Mouse (Mus musculus): Measurements from ENCODE around the gene Cacna1d. TPM values are rescaled to one million over a fixed set of nuclear protein-coding genes. Genes with fewer than 3 reads are reported as not detected.

Cacna1d gene
- polyA plus RNA-seq, 1 experiment from 2014 or later = 4.5 TPM

- peaks cover 6% of the 10 kb centered on the region for H3K27me3 ChIP-seq
- 61% methylated on average over 7 of the region's 7 CpGs for WGBS
- H3K27ac ChIP-seq = no peak overlapping the region
- no peak overlapping the region for H3K9ac ChIP-seq
- peaks cover 6% of the 10 kb centered on the region; the same call in 1 of the 2 replicates for H3K4me1 ChIP-seq
- H3K4me3 ChIP-seq = no peak overlapping the region
- ATAC-seq (ENCODE audit: low FRiP score) = no peak
- no peaks in the 10 kb centered on the region for H3K36me3 ChIP-seq
- no peak overlapping the region for H3K4me2 ChIP-seq (replicated peaks)
- H3K9me3 ChIP-seq (replicated peaks) = no peaks in the 10 kb centered on the region
Measured at GRCm38 (mm10) chr14:30457436-30457835, 33.8 kb downstream of the Cacna1d start.

DNA sequence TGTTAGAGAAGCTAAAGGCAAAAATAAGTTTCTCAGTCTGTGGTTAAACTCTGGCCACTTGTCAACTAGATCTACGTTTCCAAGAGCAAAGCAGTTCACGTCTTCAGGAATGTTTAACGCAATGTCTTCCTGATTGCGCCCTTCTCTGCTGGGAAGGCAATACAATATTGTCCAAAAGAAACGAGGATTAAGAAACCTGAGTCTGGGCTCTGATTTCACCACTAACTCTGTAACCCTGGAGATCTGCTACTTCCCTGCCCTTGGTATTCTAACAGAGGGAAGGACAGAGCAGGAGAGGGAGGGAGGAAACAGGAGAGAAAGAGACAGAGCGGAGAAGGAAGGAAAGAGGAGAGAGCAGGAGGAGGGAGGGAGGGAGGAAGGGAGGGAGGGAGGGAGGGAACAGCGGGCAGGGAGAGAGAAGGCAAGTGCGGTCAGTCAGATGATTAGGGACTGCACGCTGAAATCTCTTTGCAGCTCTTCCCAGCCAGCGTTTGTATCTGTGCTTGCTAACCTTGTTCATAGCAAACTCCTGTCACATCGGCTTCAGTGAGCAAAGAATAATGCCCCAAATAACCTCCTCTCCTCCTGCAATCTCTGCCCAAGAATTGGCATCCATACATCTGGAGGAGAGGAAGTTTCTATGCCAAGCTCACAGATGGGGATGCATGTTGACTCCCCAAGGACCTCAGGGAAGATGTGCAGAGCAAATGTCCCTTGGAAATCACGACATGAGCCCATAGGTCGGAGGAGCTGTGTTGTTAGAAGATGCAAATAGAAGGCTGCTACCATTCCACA lies 35.3 kb downstream of the Cacna1d start:
- Histone ChIP-seq H3K9ac (no peak overlapping the region), H3K4me2 (replicated peaks) (peak overlapping the region; percentile 21; the same call in 1 of the 2 replicates), H3K4me3 (no peak overlapping the region), H3K27ac (no peak overlapping the region), H3K9me3 (replicated peaks) (no peaks in the 10 kb centered on the region), H3K36me3 (no peaks in the 10 kb centered on the region), H3K4me1 (peaks cover 6% of the 10 kb centered on the region; the same call in 1 of the 2 replicates), H3K27me3 (peaks cover 6% of the 10 kb centered on the region)
- 31% methylated on average over 12 of the region's 13 CpGs for WGBS
- ATAC-seq (ENCODE audit: low FRiP score) = no peak

- H3K9ac ChIP-seq = no peak overlapping the region
- no peak overlapping the region for H3K4me2 ChIP-seq (replicated peaks)
- 92% methylated on average over 3 of the region's 3 CpGs for WGBS
- ATAC-seq (ENCODE audit: low FRiP score) = no peak
- 0 out of 2 replicates have a peak, but pooled peaks cover 6% of the 10 kb centered on the region for H3K9me3 ChIP-seq (replicated peaks)
- no peaks in the 10 kb centered on the region for H3K4me1 ChIP-seq
- H3K4me3 ChIP-seq = no peak overlapping the region
- H3K27me3 ChIP-seq = no peaks in the 10 kb centered on the region
- H3K27ac ChIP-seq = no peak overlapping the region
- H3K36me3 ChIP-seq = no peaks in the 10 kb centered on the region
Measured at GRCm38 (mm10) chr14:30439915-30440314, 51.3 kb downstream of the Cacna1d start.

GRCm38 (mm10) chr14:30435316-30435715 lies 55.9 kb downstream of the Cacna1d start:
- no peak overlapping the region for H3K4me3 ChIP-seq
- no peak overlapping the region for H3K27ac ChIP-seq
- H3K4me1 ChIP-seq = no peaks in the 10 kb centered on the region
- H3K9me3 ChIP-seq (replicated peaks) = 0 out of 2 replicates have a peak, but pooled peaks cover 6% of the 10 kb centered on the region
- H3K27me3 ChIP-seq = no peaks in the 10 kb centered on the region
- no peak overlapping the region for H3K4me2 ChIP-seq (replicated peaks)
- ATAC-seq (ENCODE audit: low FRiP score) = no peak
- no peaks in the 10 kb centered on the region for H3K36me3 ChIP-seq
- H3K9ac ChIP-seq = no peak overlapping the region
- WGBS = 87% methylated on average over 5 of the region's 5 CpGs

- peaks cover 8% of the 10 kb centered on the region; the same call in 1 of the 2 replicates for H3K4me1 ChIP-seq
- H3K9me3 ChIP-seq (replicated peaks) = no peaks in the 10 kb centered on the region
- ATAC-seq (ENCODE audit: low FRiP score) = no peak
- H3K27ac ChIP-seq = no peak overlapping the region
- H3K4me2 ChIP-seq (replicated peaks) = no peak overlapping the region
- 52% methylated on average over 5 of the region's 5 CpGs for WGBS
- no peak overlapping the region for H3K9ac ChIP-seq
- no peak overlapping the region for H3K4me3 ChIP-seq
- H3K36me3 ChIP-seq = no peaks in the 10 kb centered on the region
- H3K27me3 ChIP-seq = no peaks in the 10 kb centered on the region
Measured at GRCm38 (mm10) chr14:30430446-30430845, 60.8 kb downstream of the Cacna1d start.

GRCm38 (mm10) chr14:30430026-30430425 lies 61.2 kb downstream of the Cacna1d start:
- Histone ChIP-seq H3K36me3 (no peaks in the 10 kb centered on the region), H3K4me1 (peaks cover 12% of the 10 kb centered on the region; the same call in 1 of the 2 replicates), H3K9me3 (replicated peaks) (no peaks in the 10 kb centered on the region), H3K27me3 (no peaks in the 10 kb centered on the region), H3K4me2 (replicated peaks) (no peak overlapping the region), H3K27ac (no peak overlapping the region), H3K4me3 (no peak overlapping the region), H3K9ac (no peak overlapping the region)
- 88% methylated on average over 9 of the region's 9 CpGs for WGBS
- ATAC-seq (ENCODE audit: low FRiP score) = no peak

DNA sequence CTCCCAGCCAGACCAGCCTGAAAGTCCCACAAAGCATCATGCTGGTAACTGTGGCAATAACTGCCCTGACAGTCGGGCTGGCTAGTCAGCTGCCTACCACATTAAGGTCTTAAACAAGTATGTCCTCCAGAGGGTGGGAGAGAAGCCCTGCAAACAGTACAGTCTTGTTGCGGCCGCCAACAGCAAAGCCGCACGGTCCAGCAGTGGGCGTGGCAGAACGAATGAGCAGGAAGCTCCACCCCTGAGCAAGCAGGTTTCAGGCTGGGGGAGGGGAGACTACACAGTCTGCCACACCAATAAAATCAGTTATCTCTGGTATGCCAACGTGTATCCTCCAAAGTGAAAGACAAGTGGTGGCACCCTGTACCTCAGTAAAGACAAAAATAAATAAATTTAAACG lies 61.6 kb downstream of the Cacna1d start:
- Histone ChIP-seq H3K4me3 (no peak overlapping the region), H3K4me1 (peaks cover 14% of the 10 kb centered on the region; the same call in 1 of the 2 replicates), H3K27me3 (no peaks in the 10 kb centered on the region), H3K27ac (no peak overlapping the region), H3K9me3 (replicated peaks) (no peaks in the 10 kb centered on the region), H3K9ac (no peak overlapping the region), H3K4me2 (replicated peaks) (no peak overlapping the region), H3K36me3 (no peaks in the 10 kb centered on the region)
- no peak for ATAC-seq (ENCODE audit: low FRiP score)
- WGBS = 71% methylated on average over 9 of the region's 9 CpGs

GRCm38 (mm10) chr14:30428757-30429156 lies 62.5 kb downstream of the Cacna1d start:
- Histone ChIP-seq H3K4me1 (peaks cover 14% of the 10 kb centered on the region; the same call in 1 of the 2 replicates), H3K4me3 (no peak overlapping the region), H3K27me3 (no peaks in the 10 kb centered on the region), H3K9me3 (replicated peaks) (no peaks in the 10 kb centered on the region), H3K27ac (no peak overlapping the region), H3K9ac (no peak overlapping the region), H3K36me3 (no peaks in the 10 kb centered on the region), H3K4me2 (replicated peaks) (no peak overlapping the region)
- ATAC-seq (ENCODE audit: low FRiP score) = no peak

GRCm38 (mm10) chr14:30425876-30426275 lies 65.4 kb downstream of the Cacna1d start:
- Histone ChIP-seq H3K4me1 (peaks cover 14% of the 10 kb centered on the region; the same call in 1 of the 2 replicates), H3K27ac (peak overlapping the region; percentile 55), H3K36me3 (no peaks in the 10 kb centered on the region), H3K9me3 (replicated peaks) (no peaks in the 10 kb centered on the region), H3K9ac (no peak overlapping the region), H3K27me3 (no peaks in the 10 kb centered on the region), H3K4me3 (no peak overlapping the region), H3K4me2 (replicated peaks) (no peak overlapping the region)
- peak; percentile 67 for ATAC-seq (ENCODE audit: low FRiP score)
- WGBS = 31% methylated on average over 4 of the region's 4 CpGs

DNA sequence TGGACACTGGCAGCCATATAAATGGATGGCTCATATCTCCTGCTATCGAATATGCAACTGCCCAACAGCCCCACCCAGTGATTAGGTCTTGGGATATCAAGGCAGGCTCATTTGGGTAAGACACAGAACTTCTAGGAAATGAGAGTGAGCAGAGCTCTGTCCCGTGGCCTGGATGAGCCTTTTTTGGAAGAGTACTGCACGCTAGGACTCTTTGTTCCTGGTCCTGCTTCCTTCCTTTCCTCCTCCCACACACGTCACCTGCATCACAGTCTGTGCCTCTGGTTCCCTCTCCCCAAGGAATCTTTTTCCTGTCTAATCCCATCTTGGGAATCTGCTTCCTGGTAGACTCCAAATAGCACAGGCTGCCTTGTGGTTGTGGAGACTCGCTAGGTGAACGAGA lies 66.1 kb downstream of the Cacna1d start:
- Histone ChIP-seq H3K9ac (no peak overlapping the region), H3K4me1 (peaks cover 14% of the 10 kb centered on the region; the same call in 1 of the 2 replicates), H3K36me3 (no peaks in the 10 kb centered on the region), H3K27me3 (no peaks in the 10 kb centered on the region), H3K9me3 (replicated peaks) (no peaks in the 10 kb centered on the region), H3K4me2 (replicated peaks) (no peak overlapping the region), H3K4me3 (no peak overlapping the region), H3K27ac (peak overlapping the region; percentile 55)
- no peak for ATAC-seq (ENCODE audit: low FRiP score)
- 67% methylated on average over 6 of the region's 6 CpGs for WGBS

- H3K9ac ChIP-seq = no peak overlapping the region
- 95% methylated on average over 4 of the region's 4 CpGs for WGBS
- no peaks in the 10 kb centered on the region for H3K9me3 ChIP-seq (replicated peaks)
- H3K4me2 ChIP-seq (replicated peaks) = no peak overlapping the region
- no peaks in the 10 kb centered on the region for H3K36me3 ChIP-seq
- H3K4me1 ChIP-seq = peaks cover 14% of the 10 kb centered on the region; the same call in 1 of the 2 replicates
- H3K27me3 ChIP-seq = no peaks in the 10 kb centered on the region
- ATAC-seq (ENCODE audit: low FRiP score) = no peak
- H3K4me3 ChIP-seq = no peak overlapping the region
- H3K27ac ChIP-seq = 0 out of 2 replicates have a peak overlapping the region, but pooled peaks have one; percentile 55
Measured at GRCm38 (mm10) chr14:30424638-30425037, 66.6 kb downstream of the Cacna1d start.

GRCm38 (mm10) chr14:30422376-30423140 lies 68.7 kb downstream of the Cacna1d start:
- whole genome bisulfite sequencing = 88% methylated on average over 7 of the region's 7 CpGs
- no peak for ATAC-seq (ENCODE audit: low FRiP score)
- H3K9ac ChIP-seq = no peak overlapping the region

More at GRCm38 (mm10) chr14:30422376-30423140, 68.7 kb downstream of the Cacna1d start:
- H3K4me2 ChIP-seq (replicated peaks) = no peak overlapping the region
- no peak overlapping the region for H3K27ac ChIP-seq
- H3K9me3 ChIP-seq (replicated peaks) = no peaks in the 10 kb centered on the region
- no peaks in the 10 kb centered on the region for H3K36me3 ChIP-seq
- no peak overlapping the region for H3K4me3 ChIP-seq
- H3K4me1 ChIP-seq = peaks cover 18% of the 10 kb centered on the region
- H3K27me3 ChIP-seq = no peaks in the 10 kb centered on the region

All from hindbrain, embryonic 12.5 days (tissue).